Mouse (Mus musculus): Measurements from ENCODE around the gene Sec61b.

The Sec61b gene

DNA sequence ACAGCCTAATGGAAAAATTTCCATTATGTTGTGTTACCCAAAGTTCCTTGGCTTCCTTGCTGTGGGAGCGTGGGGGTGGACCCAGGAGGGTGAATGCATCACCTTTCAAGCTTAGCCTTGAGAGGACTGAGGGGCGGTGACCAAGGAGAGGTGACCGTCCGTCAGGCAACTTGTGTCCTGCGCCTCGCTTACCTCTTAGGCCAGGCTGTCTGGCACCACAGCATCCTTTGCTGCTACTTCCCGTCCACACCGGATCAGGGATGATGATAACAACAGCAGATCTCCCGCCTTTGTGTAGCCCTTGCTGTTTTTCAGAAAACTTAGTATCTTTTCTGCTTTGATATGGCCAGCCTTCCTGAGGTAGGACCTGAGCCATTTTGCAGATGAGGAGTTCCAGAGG, 6.1 kb downstream of the Sec61b start:
- DNase-seq (ENCODE audit: low read depth, low spot score), result no peak

GRCm38 (mm10) chr4:47491243-47491642, 16.8 kb downstream of the Sec61b start:
- no peak for DNase-seq (ENCODE audit: low read depth, low spot score)

- DNase-seq (ENCODE audit: low read depth, low spot score), result no peak
These were observed 18.0 kb downstream of the Sec61b start for GRCm38 (mm10) chr4:47492311-47493086.

DNA sequence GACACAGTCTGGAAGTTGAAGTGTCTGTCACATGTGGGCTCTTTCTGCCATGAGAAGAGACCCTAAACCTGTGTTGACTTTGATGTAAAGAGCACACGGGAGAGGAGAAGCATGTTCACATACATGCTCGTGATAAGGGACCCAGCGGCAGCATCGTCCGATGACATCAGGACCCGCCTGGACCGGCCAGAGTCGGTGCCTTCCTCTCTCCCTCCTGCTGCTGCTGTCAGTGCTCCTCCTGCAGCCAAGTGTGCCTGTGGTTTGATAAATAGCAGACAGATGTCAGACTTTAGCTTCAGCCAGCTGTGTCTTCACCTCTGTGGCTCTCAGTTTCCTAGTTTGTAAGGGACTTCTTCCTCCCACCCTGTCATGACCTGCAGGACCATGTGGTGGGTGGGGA, 19.0 kb downstream of the Sec61b start:
- no peak for DNase-seq (ENCODE audit: low read depth, low spot score)

DNA sequence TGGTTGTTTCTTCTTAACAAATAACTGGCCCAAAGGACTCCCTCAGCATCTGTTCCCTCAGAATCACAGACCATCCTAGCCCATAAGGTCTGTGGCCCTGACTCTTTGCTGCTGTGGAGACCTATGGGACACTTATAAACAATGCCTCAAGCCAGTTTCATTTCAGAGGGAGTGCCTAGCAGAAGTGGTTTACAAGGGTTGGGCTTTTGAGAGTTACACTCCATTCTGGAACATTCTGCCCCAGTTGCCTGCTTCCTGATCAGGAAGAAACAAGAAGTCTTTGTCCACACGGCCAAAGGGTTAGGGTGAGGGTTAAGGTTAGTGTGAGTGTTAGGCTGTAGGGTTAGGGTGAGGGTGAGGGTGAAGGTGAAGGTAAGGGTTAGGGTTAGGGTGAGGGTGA, 19.7 kb downstream of the Sec61b start:
- no peak for DNase-seq (ENCODE audit: low read depth, low spot score)

DNA sequence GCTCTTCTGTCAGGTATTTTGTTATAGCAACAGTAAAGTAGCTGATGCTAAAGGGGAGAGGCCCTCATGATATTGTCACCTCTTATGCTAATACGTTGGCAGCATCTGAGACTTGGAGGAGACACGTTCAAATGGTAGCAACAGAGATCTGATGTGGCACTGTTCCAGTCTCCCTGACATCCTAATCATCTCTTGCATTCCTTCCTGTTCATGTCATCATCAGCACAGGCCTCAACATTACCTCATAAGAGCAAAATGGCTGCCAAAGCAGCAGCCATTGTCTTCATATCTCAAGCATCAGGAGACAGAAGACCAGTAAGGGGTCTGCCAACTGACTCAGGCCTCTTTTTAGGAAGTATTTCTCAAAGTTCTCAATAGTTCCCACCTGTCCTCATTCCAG, 20.2 kb downstream of the Sec61b start:
- DNase-seq (ENCODE audit: low read depth, low spot score), result no peak

- DNase-seq (ENCODE audit: low read depth, low spot score), result no peak
These were observed 23.4 kb downstream of the Sec61b start for GRCm38 (mm10) chr4:47497811-47498385.

DNA sequence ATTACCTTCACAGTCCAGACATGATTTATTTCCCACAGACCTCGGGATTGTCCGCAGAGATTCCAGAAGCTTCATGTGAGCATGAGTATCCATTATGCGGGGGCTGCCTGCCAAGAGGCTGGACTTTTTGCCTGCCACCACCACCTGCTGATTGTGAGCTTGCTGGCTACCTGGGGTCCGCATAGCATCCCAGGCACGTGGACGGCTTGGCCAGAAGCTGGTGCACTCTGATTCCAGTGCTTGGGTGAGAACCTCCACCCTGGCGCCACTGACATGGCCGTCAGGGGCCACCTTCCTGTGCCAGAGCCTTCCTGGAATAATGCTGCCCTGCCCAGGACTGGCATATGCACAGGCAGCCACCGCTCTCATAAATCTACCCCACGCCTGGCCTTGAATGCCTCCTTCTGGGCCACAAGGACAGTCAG, 24.7 kb downstream of the Sec61b start:
- no peak for DNase-seq (ENCODE audit: low read depth, low spot score)

DNA sequence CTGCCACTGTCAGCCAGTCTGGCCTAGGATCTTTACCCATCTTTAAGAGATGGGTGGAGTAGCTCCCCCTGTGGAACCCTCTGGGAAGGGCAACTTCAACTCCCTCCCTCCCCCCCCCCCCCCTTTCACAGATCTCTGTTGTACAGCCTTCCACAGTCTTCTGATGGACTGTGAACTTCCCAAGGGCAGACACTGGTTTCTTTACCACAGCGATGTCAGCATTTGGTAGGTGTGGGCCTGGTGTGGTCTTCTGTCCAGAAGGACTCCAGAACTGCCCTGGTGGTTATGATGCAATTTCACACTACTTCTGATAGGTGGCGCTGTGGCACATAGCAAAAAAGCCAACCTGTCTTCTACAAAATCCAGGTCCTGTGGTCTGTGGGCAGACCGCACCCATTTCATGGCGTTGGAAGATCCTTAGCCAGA, 28.1 kb downstream of the Sec61b start:
- no peak for DNase-seq (ENCODE audit: low read depth, low spot score)

- no peak for DNase-seq (ENCODE audit: low read depth, low spot score)
These were observed 28.6 kb downstream of the Sec61b start for GRCm38 (mm10) chr4:47503045-47503444.

GRCm38 (mm10) chr4:47504841-47505517, 30.5 kb downstream of the Sec61b start:
- DNase-seq (ENCODE audit: low read depth, low spot score), result no peak

DNA sequence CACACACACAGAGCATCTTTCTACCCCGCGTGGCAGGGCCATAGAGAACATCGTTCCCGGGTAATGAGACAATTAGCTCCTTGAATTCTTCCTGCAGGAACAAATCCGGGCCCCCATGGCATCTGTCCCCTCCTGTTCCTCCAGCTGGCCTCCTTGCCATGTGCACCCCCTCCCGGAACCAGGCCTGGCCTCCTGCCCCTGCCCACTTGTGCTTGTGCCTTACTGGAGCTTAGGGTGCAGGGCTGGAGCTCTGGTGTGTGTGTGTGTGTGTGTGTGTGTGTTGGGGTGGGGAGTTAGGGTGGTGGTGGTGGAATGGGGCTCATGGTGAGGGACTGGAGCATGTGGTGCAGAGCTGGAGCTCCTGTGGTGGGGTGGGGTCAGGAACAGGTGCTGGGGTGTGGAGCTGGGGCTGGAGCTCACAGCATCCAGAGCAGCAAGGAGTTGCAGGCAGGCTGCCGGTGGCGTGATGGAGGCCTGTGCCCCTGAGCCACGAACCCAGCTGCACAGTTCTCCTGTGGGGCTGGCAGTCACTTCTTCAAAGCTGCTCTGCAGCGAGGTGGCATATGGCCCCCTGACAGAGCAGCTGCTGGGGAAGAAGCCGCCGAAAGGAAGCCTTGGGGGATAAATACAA, 44.2 kb downstream of the Sec61b start:
- DNase-seq (ENCODE audit: low read depth, low spot score), result no peak

GRCm38 (mm10) chr4:47520076-47520475, 45.6 kb downstream of the Sec61b start:
- no peak for DNase-seq (ENCODE audit: low read depth, low spot score)

GRCm38 (mm10) chr4:47521884-47522605, 47.6 kb downstream of the Sec61b start:
- DNase-seq (ENCODE audit: low read depth, low spot score), result peak; percentile 65

DNA sequence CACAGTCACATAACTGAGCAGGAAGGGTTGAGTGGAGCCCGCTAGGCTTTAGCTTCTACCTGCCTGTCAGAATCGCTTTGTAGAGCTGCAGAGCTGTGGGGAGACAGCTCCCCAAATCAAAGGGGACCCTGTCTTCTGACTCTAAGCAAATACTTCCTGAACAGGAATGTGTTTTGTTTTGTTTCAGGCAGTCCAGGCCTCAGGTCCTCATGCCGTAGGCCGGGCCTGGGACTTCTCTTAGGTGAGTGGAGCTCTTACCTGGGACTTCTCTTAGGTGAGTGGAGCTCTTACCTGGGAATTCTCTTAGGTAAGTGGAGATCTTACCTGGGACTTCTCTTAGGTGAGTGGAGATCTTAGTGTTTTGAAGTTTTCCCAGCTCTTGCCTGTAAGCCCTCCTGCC, 55.4 kb downstream of the Sec61b start:
- DNase-seq (ENCODE audit: low read depth, low spot score), result no peak

All from brain, embryonic 18.5 days (tissue).